Mouse (Mus musculus) heart, embryonic 16.5 days (tissue): ENCODE results near the gene Lcn2. TPM values are rescaled to one million over a fixed set of nuclear protein-coding genes. Genes with fewer than 3 reads are reported as not detected.
"Not testable (repeated sequence)": the region's sequence is repeated elsewhere in the genome, so short reads cannot be mapped to it uniquely, and the experiment has no call there.

ENCODE experiments used
- ATAC-seq: fragments of 200-750 bp; cut with Nextera tagmentation; replicated peaks from 2 replicates; pipeline ENCODE4 v1.8.0; 2017; ENCODE audit warnings: moderate number of reproducible peaks; ENCODE audit not compliant: insufficient read depth, low FRiP score; ENCODE audit errors: extremely low read depth
- H3K27ac ChIP-seq: fragments of 300-500 bp; sonication (generic); 2 replicates; pipeline ENCODE4 v1.5.1; 2014; ENCODE audit warnings: mild to moderate bottlenecking, low read length, control low read depth, moderate library complexity
- H3K27me3 ChIP-seq: fragments of 300-500 bp; sonication (generic); 2 replicates; pipeline ENCODE4 v1.6.1; 2014; ENCODE audit warnings: low read length, mixed read lengths; ENCODE audit not compliant: control insufficient read depth, insufficient read depth
- H3K36me3 ChIP-seq: fragments of 300-500 bp; sonication (generic); 2 replicates; pipeline ENCODE4 v1.6.1; 2014; ENCODE audit not compliant: control insufficient read depth, insufficient read depth
- H3K4me1 ChIP-seq: fragments of 300-500 bp; sonication (generic); 2 replicates; pipeline ENCODE4 v1.6.1; 2014; ENCODE audit warnings: low read length, mixed read lengths; ENCODE audit not compliant: control insufficient read depth, insufficient read depth
- H3K4me2 ChIP-seq: fragments of 300-500 bp; sonication (generic); 2 replicates; pipeline ENCODE4 v1.6.1; 2014; ENCODE audit warnings: low read depth, mild to moderate bottlenecking, control low read depth, low read length
- H3K4me3 ChIP-seq: fragments of 300-500 bp; sonication (generic); 2 replicates; pipeline ENCODE4 v1.5.1; 2014; ENCODE audit warnings: mild to moderate bottlenecking, control low read depth, low read length
- H3K9ac ChIP-seq: fragments of 300-500 bp; sonication (generic); 2 replicates; pipeline ENCODE4 v1.6.1; 2014; ENCODE audit warnings: low read length, control low read depth
- H3K9me3 ChIP-seq: fragments of 300-500 bp; sonication (generic); replicated peaks from 2 replicates; pipeline ENCODE4 v1.6.1; 2016; ENCODE audit warnings: low read length; ENCODE audit not compliant: control insufficient read depth
- WGBS: fragments of 180-500 bp; shearing (Covaris S2); extraction: QIAGEN DNeasy Blood & Tissue Kit; methylation state at CpG from one replicate; pipeline ENCODE4 v1.1.7; 2014; 5-methylcytosine and 5-hydroxymethylcytosine counted together
- polyA plus RNA-seq: library from polyadenylated mRNA; unstranded; fragments of >200 nt; fragmentation: Nextera tagmentation; extraction: Ambion mirVana; gene quantifications from 2 replicates; pipeline ENCODE4 v1.2.1, GENCODE M21; 2015

The Lcn2 gene
- polyA plus RNA-seq, 1 experiment from 2014 or later, result 2.5 TPM

GRCm38 (mm10) chr2:32362817-32363340 lies 25.2 kb downstream of the Lcn2 start:
- no peaks in the 10 kb centered on the region for H3K9me3 ChIP-seq
- WGBS, result under 1% methylated on average over 53 of the region's 53 CpGs
- peak overlapping the region; percentile 88 for H3K27ac ChIP-seq
- H3K36me3 ChIP-seq, result peaks cover 10% of the 10 kb centered on the region
- H3K9ac ChIP-seq, result peak overlapping the region; percentile 91
- H3K4me3 ChIP-seq, result peak overlapping the region; percentile 84
- ATAC-seq, result peak; percentile 77
- peak overlapping the region; percentile 70 for H3K4me2 ChIP-seq
- H3K27me3 ChIP-seq, result no peaks in the 10 kb centered on the region
- peaks cover 13% of the 10 kb centered on the region for H3K4me1 ChIP-seq

- Histone ChIP-seq H3K4me1 (peaks cover 13% of the 10 kb centered on the region), H3K4me3 (peak overlapping the region; percentile 84), H3K27ac (peak overlapping the region; percentile 88), H3K9ac (peak overlapping the region; percentile 91), H3K4me2 (peak overlapping the region; percentile 70)
- WGBS, result 36% methylated on average over 5 of the region's 5 CpGs
- ATAC-seq, H3K27me3 ChIP-seq, H3K36me3 ChIP-seq, H3K9me3 ChIP-seq: not testable (repeated sequence)
Measured at GRCm38 (mm10) chr2:32362274-32362673, 25.8 kb downstream of the Lcn2 start.

- Histone ChIP-seq H3K36me3 (peaks cover 6% of the 10 kb centered on the region), H3K4me1 (peaks cover 13% of the 10 kb centered on the region), H3K9ac (peak overlapping the region; percentile 64), H3K27me3 (no peaks in the 10 kb centered on the region), H3K4me3 (peak overlapping the region; percentile 53), H3K27ac (no peak overlapping the region), H3K9me3 (no peaks in the 10 kb centered on the region), H3K4me2 (peak overlapping the region; percentile 86)
- peak; percentile 39; the same call in 1 of the 2 replicates for ATAC-seq
- WGBS, result 2% methylated on average over 24 of the region's 24 CpGs
Measured at GRCm38 (mm10) chr2:32361437-32361836, 26.6 kb downstream of the Lcn2 start.

GRCm38 (mm10) chr2:32360741-32361140 lies 27.3 kb downstream of the Lcn2 start:
- H3K9ac ChIP-seq, result peak overlapping the region; percentile 44; the same call in 1 of the 2 replicates
- peak overlapping the region; percentile 86 for H3K4me2 ChIP-seq
- H3K27ac ChIP-seq, result peak overlapping the region; percentile 7; the same call in 1 of the 2 replicates
- ATAC-seq, result no peak
- peaks cover 4% of the 10 kb centered on the region for H3K36me3 ChIP-seq
- no peaks in the 10 kb centered on the region for H3K9me3 ChIP-seq
- H3K4me1 ChIP-seq, result peaks cover 13% of the 10 kb centered on the region
- no peaks in the 10 kb centered on the region for H3K27me3 ChIP-seq
- 8% methylated on average over 14 of the region's 14 CpGs for WGBS
- peak overlapping the region; percentile 53 for H3K4me3 ChIP-seq

GRCm38 (mm10) chr2:32358381-32358780 lies 29.7 kb downstream of the Lcn2 start:
- Histone ChIP-seq H3K9me3 (no peaks in the 10 kb centered on the region), H3K27ac (no peak overlapping the region), H3K4me1 (peaks cover 20% of the 10 kb centered on the region), H3K36me3 (no peaks in the 10 kb centered on the region), H3K9ac (no peak overlapping the region), H3K4me3 (no peak overlapping the region), H3K27me3 (no peaks in the 10 kb centered on the region), H3K4me2 (no peak overlapping the region)
- no peak for ATAC-seq
- 56% methylated on average over 10 of the region's 10 CpGs for WGBS

GRCm38 (mm10) chr2:32357710-32358109 lies 30.3 kb downstream of the Lcn2 start:
- no peak overlapping the region for H3K27ac ChIP-seq
- no peak overlapping the region for H3K4me2 ChIP-seq
- H3K9me3 ChIP-seq, result no peaks in the 10 kb centered on the region
- H3K4me1 ChIP-seq, result peaks cover 24% of the 10 kb centered on the region
- H3K4me3 ChIP-seq, result no peak overlapping the region
- H3K36me3 ChIP-seq, result no peaks in the 10 kb centered on the region
- H3K9ac ChIP-seq, result no peak overlapping the region
- no peak for ATAC-seq
- no peaks in the 10 kb centered on the region for H3K27me3 ChIP-seq
- WGBS, result 70% methylated on average over 3 of the region's 3 CpGs

GRCm38 (mm10) chr2:32356216-32356615 lies 31.8 kb downstream of the Lcn2 start:
- peaks cover 8% of the 10 kb centered on the region for H3K27me3 ChIP-seq
- H3K27ac ChIP-seq, result no peak overlapping the region
- ATAC-seq, result no peak
- no peaks in the 10 kb centered on the region for H3K9me3 ChIP-seq
- 47% methylated on average over 10 of the region's 10 CpGs for WGBS
- no peak overlapping the region for H3K4me2 ChIP-seq
- no peak overlapping the region for H3K4me3 ChIP-seq
- H3K9ac ChIP-seq, result no peak overlapping the region
- H3K36me3 ChIP-seq, result no peaks in the 10 kb centered on the region
- H3K4me1 ChIP-seq, result peaks cover 22% of the 10 kb centered on the region

GRCm38 (mm10) chr2:32354336-32354895 lies 33.6 kb downstream of the Lcn2 start:
- Histone ChIP-seq H3K4me2 (no peak overlapping the region), H3K9ac (no peak overlapping the region), H3K36me3 (no peaks in the 10 kb centered on the region), H3K4me3 (no peak overlapping the region), H3K9me3 (no peaks in the 10 kb centered on the region), H3K27ac (no peak overlapping the region), H3K4me1 (peaks cover 18% of the 10 kb centered on the region), H3K27me3 (peaks cover 8% of the 10 kb centered on the region)
- no peak for ATAC-seq
- 61% methylated on average over 3 of the region's 3 CpGs for WGBS

- H3K27ac ChIP-seq, result no peak overlapping the region
- peaks cover 18% of the 10 kb centered on the region for H3K4me1 ChIP-seq
- H3K9ac ChIP-seq, result no peak overlapping the region
- WGBS, result 58% methylated on average over 6 of the region's 6 CpGs
- no peak overlapping the region for H3K4me3 ChIP-seq
- no peaks in the 10 kb centered on the region for H3K36me3 ChIP-seq
- no peak overlapping the region for H3K4me2 ChIP-seq
- no peaks in the 10 kb centered on the region for H3K9me3 ChIP-seq
- no peak for ATAC-seq
- peaks cover 8% of the 10 kb centered on the region for H3K27me3 ChIP-seq
Measured at GRCm38 (mm10) chr2:32353836-32354235, 34.2 kb downstream of the Lcn2 start.
